Mouse (Mus musculus) liver, postnatal 0 days (tissue): Measurements from ENCODE around the gene Heatr5b.

Experiments
- CTCF ChIP-seq: sonication (generic); IDR thresholded peaks from 2 replicates; pipeline ENCODE4 v1.5.1; 2016; ENCODE audit warnings: antibody characterized with exemption, low read depth
- EP300 ChIP-seq: IDR thresholded peaks from 2 replicates; pipeline ENCODE4 v1.6.1; 2016; ENCODE audit warnings: antibody characterized with exemption, low read depth, mild to moderate bottlenecking

GRCm38 (mm10) chr17:78797222-78797621, 37.9 kb downstream of the Heatr5b start:
- TF ChIP-seq EP300, result no peak
- TF ChIP-seq CTCF, result no peak
